Mouse (Mus musculus): ENCODE results near the gene Arhgef10l. TPM values are rescaled to one million over a fixed set of nuclear protein-coding genes. Genes with fewer than 3 reads are reported as not detected.
"Not testable (repeated sequence)": the region's sequence is repeated elsewhere in the genome, so short reads cannot be mapped to it uniquely, and the experiment has no call there.

Gene Arhgef10l
- total RNA-seq, 2 experiments from 2014 or later: 44.3 to 53.6 TPM

GRCm38 (mm10) chr4:140593771-140594505 lies 71.9 kb downstream of the Arhgef10l start:
- DNase-seq (ENCODE audit: low spot score in 2 of 2): no peak
- intact Hi-C loops (cut with DNase I): no loop called here

- no peak for DNase-seq (ENCODE audit: low spot score in 2 of 2)
- intact Hi-C loops (cut with DNase I): loop anchor here (1.0 kb wide), 1 partner anchor 81 kb away; no protein-coding TSS in a partner anchor
Measured at GRCm38 (mm10) chr4:140592990-140593770, 72.6 kb downstream of the Arhgef10l start.

- intact Hi-C loops (cut with DNase I): loop anchor here (1.0 kb wide), 1 partner anchor 82 kb away; no protein-coding TSS in a partner anchor
- DNase-seq (ENCODE audit: low spot score in 2 of 2): peak; percentile 81 to 88
Measured at GRCm38 (mm10) chr4:140592217-140592759, 73.5 kb downstream of the Arhgef10l start.

- no peak for DNase-seq (ENCODE audit: low spot score in 2 of 2)
- intact Hi-C loops (cut with DNase I): no loop called here
Measured at GRCm38 (mm10) chr4:140586478-140586877, 79.3 kb downstream of the Arhgef10l start.

GRCm38 (mm10) chr4:140584240-140584639 lies 81.6 kb downstream of the Arhgef10l start:
- intact Hi-C loops (cut with DNase I): no loop called here
- DNase-seq (ENCODE audit: low spot score in 2 of 2): no peak

GRCm38 (mm10) chr4:140582390-140583088 lies 83.3 kb downstream of the Arhgef10l start:
- intact Hi-C loops (cut with DNase I): no loop called here

GRCm38 (mm10) chr4:140581730-140582389 lies 84.0 kb downstream of the Arhgef10l start:
- DNase-seq (ENCODE audit: low spot score in 2 of 2): peak in 1 of 2 experiments; percentile 13
- intact Hi-C loops (cut with DNase I): no loop called here

More at GRCm38 (mm10) chr4:140582390-140583088, 83.3 kb downstream of the Arhgef10l start:
- no peak for DNase-seq (ENCODE audit: low spot score in 2 of 2)

GRCm38 (mm10) chr4:140581341-140581729 lies 84.5 kb downstream of the Arhgef10l start:
- intact Hi-C loops (cut with DNase I): no loop called here
- DNase-seq (ENCODE audit: low spot score in 2 of 2): no peak

GRCm38 (mm10) chr4:140580866-140581265 lies 84.9 kb downstream of the Arhgef10l start:
- no peak for DNase-seq (ENCODE audit: low spot score in 2 of 2)
- intact Hi-C loops (cut with DNase I): no loop called here

- no peak for DNase-seq (ENCODE audit: low spot score in 2 of 2)
- intact Hi-C loops (cut with DNase I): no loop called here
Measured at GRCm38 (mm10) chr4:140579576-140579975, 86.2 kb downstream of the Arhgef10l start.

- intact Hi-C loops (cut with DNase I): no loop called here
- no peak for DNase-seq (ENCODE audit: low spot score in 2 of 2)
Measured at GRCm38 (mm10) chr4:140579149-140579548, 86.7 kb downstream of the Arhgef10l start.

- DNase-seq (ENCODE audit: low spot score in 2 of 2): no peak
- intact Hi-C loops (cut with DNase I): no loop called here
Measured at GRCm38 (mm10) chr4:140576628-140577027, 89.2 kb downstream of the Arhgef10l start.

GRCm38 (mm10) chr4:140574863-140575262 lies 90.9 kb downstream of the Arhgef10l start:
- DNase-seq (ENCODE audit: low spot score in 2 of 2); intact Hi-C loops (cut with DNase I): not testable (repeated sequence)

- peak; percentile 34 to 43 for DNase-seq (ENCODE audit: low spot score in 2 of 2)
- intact Hi-C loops (cut with DNase I): no loop called here
Measured at GRCm38 (mm10) chr4:140572376-140572775, 93.4 kb downstream of the Arhgef10l start.

- intact Hi-C loops (cut with DNase I): no loop called here
- DNase-seq (ENCODE audit: low spot score in 2 of 2): no peak
Measured at GRCm38 (mm10) chr4:140569394-140569793, 96.4 kb downstream of the Arhgef10l start.

GRCm38 (mm10) chr4:140567911-140568480 lies 97.8 kb downstream of the Arhgef10l start:
- intact Hi-C loops (cut with DNase I): no loop called here
- DNase-seq (ENCODE audit: low spot score in 2 of 2): no peak

- peak in 1 of 2 experiments; percentile 42 for DNase-seq (ENCODE audit: low spot score in 2 of 2)
- intact Hi-C loops (cut with DNase I): no loop called here
Measured at GRCm38 (mm10) chr4:140566785-140567184, 99.0 kb downstream of the Arhgef10l start.

- intact Hi-C loops (cut with DNase I); DNase-seq (ENCODE audit: low spot score in 2 of 2): not testable (repeated sequence)
Measured at GRCm38 (mm10) chr4:140564459-140564858, 101.4 kb downstream of the Arhgef10l start.
